Mouse (Mus musculus) olfactory bulb, adult 2 months (tissue): ENCODE data around the gene E130114P18Rik. TPM values are rescaled to one million over a fixed set of nuclear protein-coding genes. Genes with fewer than 3 reads are reported as not detected.

ENCODE experiments used
- H3K27ac ChIP-seq: fragments of 200-500 bp; 2 replicates; pipeline ENCODE4 v1.5.1; 2012; ENCODE audit warnings: low read depth, low read length; ENCODE audit not compliant: insufficient read depth
- H3K4me1 ChIP-seq: fragments of 200-500 bp; 2 replicates; pipeline ENCODE4 v1.6.1; 2012; ENCODE audit warnings: low read length; ENCODE audit not compliant: control insufficient read depth, insufficient read depth
- H3K4me3 ChIP-seq: fragments of 200-500 bp; 2 replicates; pipeline ENCODE4 v1.5.1; 2012; ENCODE audit warnings: mild to moderate bottlenecking, low read depth, low read length, moderate library complexity; ENCODE audit not compliant: insufficient read depth
- CTCF ChIP-seq: fragments of 200-500 bp; IDR thresholded peaks from 2 replicates; pipeline ENCODE4 v1.5.1; 2012; ENCODE audit warnings: low read depth, mild to moderate bottlenecking, low read length, moderate library complexity; ENCODE audit not compliant: insufficient read depth
- POLR2A ChIP-seq: fragments of 200-500 bp; IDR thresholded peaks from 2 replicates; pipeline ENCODE4 v1.6.1; 2012; ENCODE audit warnings: mild to moderate bottlenecking, low read depth, low read length, moderate library complexity; ENCODE audit not compliant: insufficient read depth
- WGBS: fragments of 180-500 bp; shearing (Covaris S2); methylation state at CpG from one replicate; pipeline ENCODE4 v1.1.7; 2018; 5-methylcytosine and 5-hydroxymethylcytosine counted together
- polyA plus RNA-seq: library from polyadenylated mRNA; stranded (reverse); fragments of >200 nt; gene quantifications from 2 replicates; pipeline ENCODE4 v1.2.4, GENCODE M21; 2012; ENCODE audit warnings: low replicate concordance; ENCODE audit not compliant: missing spikeins, insufficient read depth, insufficient read length

The E130114P18Rik gene
- polyA plus RNA-seq, 1 experiment, result not detected

- Histone ChIP-seq H3K27ac (no peak overlapping the region), H3K4me3 (no peak overlapping the region), H3K4me1 (no peaks in the 10 kb centered on the region)
- TF ChIP-seq CTCF, result no peak
- 82% methylated on average over 4 of the region's 4 CpGs for WGBS
These were observed 12.4 kb downstream of the E130114P18Rik start for GRCm38 (mm10) chr4:97765341-97766020.

DNA sequence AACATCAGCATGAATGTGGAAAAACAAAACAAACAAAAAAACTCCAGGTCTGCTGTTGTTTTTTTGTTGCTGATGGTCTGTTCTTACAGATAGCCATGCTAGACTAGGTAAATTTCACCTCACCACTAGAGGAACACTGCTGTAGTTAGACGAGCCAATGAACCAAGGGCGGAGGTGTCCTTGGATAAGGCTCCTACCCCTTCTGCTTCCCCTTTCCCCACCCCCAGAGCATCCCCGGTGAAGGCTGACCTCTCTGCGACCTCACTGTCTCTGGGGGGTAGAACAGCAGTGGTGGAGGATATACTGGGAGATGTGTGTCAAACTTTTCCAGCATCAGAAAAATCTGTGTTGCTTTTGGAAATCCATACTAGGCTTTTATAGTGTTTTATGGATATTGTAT, 13.3 kb downstream of the E130114P18Rik start:
- H3K27ac ChIP-seq, result no peak overlapping the region
- no peaks in the 10 kb centered on the region for H3K4me1 ChIP-seq
- H3K4me3 ChIP-seq, result no peak overlapping the region
- 71% methylated on average over 4 of the region's 4 CpGs for WGBS
- TF ChIP-seq CTCF (no peak), POLR2A (no peak)

- TF ChIP-seq CTCF (no peak), POLR2A (no peak)
- Histone ChIP-seq H3K4me3 (no peak overlapping the region), H3K27ac (peak overlapping the region; percentile 42; the same call in 1 of the 2 replicates), H3K4me1 (peaks cover 3% of the 10 kb centered on the region; the same call in 1 of the 2 replicates)
- 69% methylated on average over 3 of the region's 3 CpGs for WGBS
These were observed 19.2 kb downstream of the E130114P18Rik start for GRCm38 (mm10) chr4:97758661-97759060.

- peak overlapping the region; percentile 43 for H3K27ac ChIP-seq
- TF ChIP-seq POLR2A (no peak), CTCF (no peak)
- peaks cover 3% of the 10 kb centered on the region; the same call in 1 of the 2 replicates for H3K4me1 ChIP-seq
- H3K4me3 ChIP-seq, result peak overlapping the region; percentile 46
- WGBS, result 2% methylated on average over 14 of the region's 14 CpGs
These were observed 19.9 kb downstream of the E130114P18Rik start for GRCm38 (mm10) chr4:97757978-97758461.

- TF ChIP-seq POLR2A (no peak), CTCF (no peak)
- H3K4me1 ChIP-seq, result peaks cover 3% of the 10 kb centered on the region; the same call in 1 of the 2 replicates
- H3K27ac ChIP-seq, result peak overlapping the region; percentile 43
- WGBS, result 2% methylated on average over 38 of the region's 38 CpGs
- peak overlapping the region; percentile 46 for H3K4me3 ChIP-seq
These were observed 20.5 kb downstream of the E130114P18Rik start for GRCm38 (mm10) chr4:97757207-97757977.

DNA sequence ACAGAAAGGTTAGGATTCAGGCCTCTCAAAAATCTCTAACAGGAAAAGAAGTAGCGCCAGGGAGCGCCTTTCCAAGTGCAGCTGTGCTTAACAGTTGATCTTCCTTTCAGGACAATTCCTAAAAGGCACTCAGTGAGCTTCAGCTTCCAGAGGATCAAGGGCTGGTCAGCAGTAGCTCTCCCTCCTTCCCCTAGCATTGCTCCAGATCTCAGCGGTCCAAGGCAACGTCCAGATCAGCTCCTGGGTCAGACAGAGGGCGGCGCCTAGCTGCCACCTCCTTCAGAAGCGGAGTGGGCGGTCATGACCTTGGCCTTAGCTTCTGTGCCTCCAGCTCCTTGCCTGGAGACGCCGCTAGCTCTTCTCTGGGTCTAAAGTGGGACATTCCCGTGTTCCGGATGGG, 23.6 kb downstream of the E130114P18Rik start:
- no peak for TF ChIP-seq CTCF
- Histone ChIP-seq H3K4me3 (no peak overlapping the region), H3K4me1 (peaks cover 15% of the 10 kb centered on the region), H3K27ac (no peak overlapping the region)
- 81% methylated on average over 12 of the region's 12 CpGs for WGBS

- no peak overlapping the region for H3K4me3 ChIP-seq
- no peak overlapping the region for H3K27ac ChIP-seq
- TF ChIP-seq CTCF, result no peak
- TF ChIP-seq POLR2A, result no peak
- peaks cover 15% of the 10 kb centered on the region for H3K4me1 ChIP-seq
- WGBS, result 55% methylated on average over 1 of the region's 1 CpGs
These were observed 24.4 kb downstream of the E130114P18Rik start for GRCm38 (mm10) chr4:97753521-97753920.

DNA sequence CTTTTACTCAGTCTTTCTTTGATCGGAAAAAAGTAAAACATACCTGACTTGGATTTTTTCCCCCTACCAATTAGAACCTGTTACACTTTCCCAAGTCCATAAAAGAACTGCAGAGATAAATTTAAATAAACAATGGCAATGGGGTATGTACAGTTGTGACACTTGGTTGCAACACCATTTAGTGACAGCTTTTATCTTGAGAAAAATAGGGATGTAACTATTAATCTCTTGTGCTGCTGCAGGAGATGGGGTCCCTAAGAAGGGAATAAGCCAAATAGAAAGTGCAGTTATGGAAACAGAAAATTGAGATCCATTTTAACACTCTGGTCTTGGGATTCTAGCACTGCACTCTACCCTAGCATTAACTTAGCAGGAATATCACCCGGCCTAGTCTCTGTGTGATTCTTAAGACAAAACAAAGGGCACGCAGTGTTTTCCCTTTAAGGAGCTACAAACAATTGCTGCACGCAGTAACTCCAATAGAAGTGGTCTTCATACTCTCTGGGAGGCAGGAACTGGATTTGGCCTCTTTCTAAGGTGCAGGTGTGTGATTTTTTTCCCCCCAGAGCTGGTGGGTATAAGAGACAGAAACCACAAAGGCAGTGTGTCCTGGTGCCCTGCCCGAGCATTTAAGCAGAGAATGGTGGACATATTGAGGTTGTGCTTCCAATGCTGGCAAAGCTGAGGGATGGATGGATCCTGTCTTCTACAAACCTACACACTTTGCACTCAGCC, 25.4 kb downstream of the E130114P18Rik start:
- Histone ChIP-seq H3K4me1 (peaks cover 15% of the 10 kb centered on the region), H3K4me3 (no peak overlapping the region), H3K27ac (0 out of 2 replicates have a peak overlapping the region, but pooled peaks have one; percentile 12)
- 65% methylated on average over 5 of the region's 5 CpGs for WGBS
- no peak for TF ChIP-seq CTCF
- no peak for TF ChIP-seq POLR2A
